Mouse (Mus musculus) lung, postnatal 25 days (tissue): ENCODE results near the gene Hsd3b1.
"Not testable (repeated sequence)": the region's sequence is repeated elsewhere in the genome, so short reads cannot be mapped to it uniquely, and the experiment has no call there.

Source experiments
- DNase-seq: peaks from one replicate; pipeline ENCODE4 v3.0.0; 2022; ENCODE audit warnings: low spot score

Gene Hsd3b1

GRCm38 (mm10) chr3:98859576-98859975 lies at the start of gene Hsd3b1:
Gene Hsd3b1 (minus strand): TSS chr3:98859794.
- no peak for DNase-seq

- no peak for DNase-seq
These were observed 38.0 kb upstream of the Hsd3b1 start for GRCm38 (mm10) chr3:98897606-98898005.

- DNase-seq: no peak
These were observed 35.5 kb upstream of the Hsd3b1 start for GRCm38 (mm10) chr3:98895071-98895601.

- DNase-seq: no peak
These were observed 33.6 kb upstream of the Hsd3b1 start, which contains the start of gene Hao2 for GRCm38 (mm10) chr3:98893057-98893772. Gene Hao2 (minus strand): TSS chr3:98893239.

GRCm38 (mm10) chr3:98890430-98890829 lies 30.8 kb upstream of the Hsd3b1 start:
- DNase-seq: no peak

- no peak for DNase-seq
These were observed 28.6 kb upstream of the Hsd3b1 start for GRCm38 (mm10) chr3:98888206-98888605.

- no peak for DNase-seq
These were observed 21.2 kb upstream of the Hsd3b1 start for GRCm38 (mm10) chr3:98880831-98881230.

GRCm38 (mm10) chr3:98880216-98880615 lies 20.6 kb upstream of the Hsd3b1 start:
- DNase-seq: no peak

GRCm38 (mm10) chr3:98868219-98868618 lies 8.6 kb upstream of the Hsd3b1 start:
- DNase-seq: no peak

- no peak for DNase-seq
These were observed 3.2 kb upstream of the Hsd3b1 start for GRCm38 (mm10) chr3:98862800-98863199.

GRCm38 (mm10) chr3:98858051-98858450 lies 1.5 kb downstream of the Hsd3b1 start:
- DNase-seq: no peak

- no peak for DNase-seq
These were observed 2.7 kb downstream of the Hsd3b1 start for GRCm38 (mm10) chr3:98856892-98857291.

GRCm38 (mm10) chr3:98855160-98855559 lies 4.4 kb downstream of the Hsd3b1 start:
- DNase-seq: no peak

- no peak for DNase-seq
These were observed 5.9 kb downstream of the Hsd3b1 start for GRCm38 (mm10) chr3:98853685-98854084.

GRCm38 (mm10) chr3:98853051-98853450 lies 6.5 kb downstream of the Hsd3b1 start:
- no peak for DNase-seq

- DNase-seq: no peak
These were observed 7.0 kb downstream of the Hsd3b1 start for GRCm38 (mm10) chr3:98852631-98853030.

- DNase-seq: no peak
These were observed 7.7 kb downstream of the Hsd3b1 start for GRCm38 (mm10) chr3:98851853-98852252.

GRCm38 (mm10) chr3:98850262-98850661 lies 9.3 kb downstream of the Hsd3b1 start:
- DNase-seq: no peak

- DNase-seq: no peak
These were observed 10.7 kb downstream of the Hsd3b1 start for GRCm38 (mm10) chr3:98848898-98849297.

GRCm38 (mm10) chr3:98814101-98814670 lies 45.4 kb downstream of the Hsd3b1 start, which contains the start of gene Hsd3b6:
Gene Hsd3b6 (minus strand): TSS chr3:98814443.
- no peak for DNase-seq

GRCm38 (mm10) chr3:98812653-98813052 lies 46.9 kb downstream of the Hsd3b1 start:
- DNase-seq: not testable (repeated sequence)

GRCm38 (mm10) chr3:98805032-98805431 lies 54.6 kb downstream of the Hsd3b1 start:
- DNase-seq: not testable (repeated sequence)
